Mouse (Mus musculus): ENCODE data around the gene Trim10. TPM values are rescaled to one million over a fixed set of nuclear protein-coding genes. Genes with fewer than 3 reads are reported as not detected.

The Trim10 gene
- polyA plus RNA-seq, 1 experiment, result 33.1 TPM

- Histone ChIP-seq H3K36me3 (ENCODE audit: control insufficient read depth) (peaks cover 2% of the 10 kb centered on the region), H3K4me1 (ENCODE audit: control insufficient read depth) (peaks cover 32% of the 10 kb centered on the region)
- TF ChIP-seq TAL1 (IDR thresholded peaks at IDR 0.05; ENCODE audit: low read length) (no peak), GATA1 (IDR thresholded peaks at IDR 0.05; ENCODE audit: low read length) (no peak)
These were observed 32.3 kb upstream of the Trim10 start, which contains the start of gene Trim26 for GRCm38 (mm10) chr17:36836874-36837647. Gene Trim26, plus strand, starts transcription at chr17:36837134.

GRCm38 (mm10) chr17:36839001-36839400, 30.4 kb upstream of the Trim10 start:
- H3K36me3 ChIP-seq (ENCODE audit: control insufficient read depth), result peaks cover 2% of the 10 kb centered on the region
- H3K4me3 ChIP-seq (replicated peaks), result no peak overlapping the region
- no peak for TF ChIP-seq TAL1 (IDR thresholded peaks at IDR 0.05; ENCODE audit: low read length)
- no peak for TF ChIP-seq GATA1 (IDR thresholded peaks at IDR 0.05; ENCODE audit: low read length)
- H3K9me3 ChIP-seq (ENCODE audit: control insufficient read depth, low read length), result no peaks in the 10 kb centered on the region
- H3K27me3 ChIP-seq (ENCODE audit: control insufficient read depth), result peaks cover 2% of the 10 kb centered on the region
- peaks cover 46% of the 10 kb centered on the region for H3K4me1 ChIP-seq (ENCODE audit: control insufficient read depth)

More at GRCm38 (mm10) chr17:36836874-36837647, 32.3 kb upstream of the Trim10 start, which contains the start of gene Trim26:
- H3K9me3 ChIP-seq (ENCODE audit: control insufficient read depth, low read length), result no peaks in the 10 kb centered on the region
- H3K4me3 ChIP-seq (replicated peaks), result peak within 1 kb of the TSS; percentile 84
- H3K27me3 ChIP-seq (ENCODE audit: control insufficient read depth), result peaks cover 15% of the 10 kb centered on the region

DNA sequence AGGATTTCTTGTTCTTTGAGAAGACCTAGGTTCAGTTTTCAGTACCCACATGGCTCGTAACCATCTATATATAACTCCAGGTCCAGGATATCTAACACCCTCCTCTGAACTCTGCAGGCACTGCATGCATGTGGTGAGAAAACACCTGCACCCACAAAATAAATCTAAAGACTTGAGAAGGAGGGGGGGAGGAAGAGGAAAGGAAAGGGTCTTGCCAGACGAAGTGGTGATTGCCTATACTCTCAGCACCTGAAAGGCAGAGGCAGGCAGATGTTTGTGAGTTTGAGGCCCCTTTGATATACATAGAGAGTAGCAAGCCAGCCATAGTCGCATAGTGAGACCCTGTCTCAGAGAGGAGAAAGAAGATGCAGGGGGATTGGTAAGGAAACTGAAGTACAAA, 29.4 kb upstream of the Trim10 start:
- no peak for TF ChIP-seq GATA1 (IDR thresholded peaks at IDR 0.05; ENCODE audit: low read length)
- no peak for TF ChIP-seq TAL1 (IDR thresholded peaks at IDR 0.05; ENCODE audit: low read length)
- H3K9me3 ChIP-seq (ENCODE audit: control insufficient read depth, low read length), result no peaks in the 10 kb centered on the region
- H3K27me3 ChIP-seq (ENCODE audit: control insufficient read depth), result no peaks in the 10 kb centered on the region; the same call in 1 of the 2 replicates
- H3K4me1 ChIP-seq (ENCODE audit: control insufficient read depth), result peaks cover 55% of the 10 kb centered on the region
- peaks cover 2% of the 10 kb centered on the region for H3K36me3 ChIP-seq (ENCODE audit: control insufficient read depth)
- H3K4me3 ChIP-seq (replicated peaks), result no peak overlapping the region

- no peaks in the 10 kb centered on the region for H3K27me3 ChIP-seq (ENCODE audit: control insufficient read depth)
- peaks cover 59% of the 10 kb centered on the region for H3K4me1 ChIP-seq (ENCODE audit: control insufficient read depth)
- H3K36me3 ChIP-seq (ENCODE audit: control insufficient read depth), result peaks cover 2% of the 10 kb centered on the region
- no peaks in the 10 kb centered on the region for H3K9me3 ChIP-seq (ENCODE audit: control insufficient read depth, low read length)
- H3K4me3 ChIP-seq (replicated peaks), result no peak overlapping the region
- TF ChIP-seq GATA1 (IDR thresholded peaks at IDR 0.05; ENCODE audit: low read length) (no peak), TAL1 (IDR thresholded peaks at IDR 0.05; ENCODE audit: low read length) (no peak)
These were observed 28.4 kb upstream of the Trim10 start for GRCm38 (mm10) chr17:36840961-36841445.

DNA sequence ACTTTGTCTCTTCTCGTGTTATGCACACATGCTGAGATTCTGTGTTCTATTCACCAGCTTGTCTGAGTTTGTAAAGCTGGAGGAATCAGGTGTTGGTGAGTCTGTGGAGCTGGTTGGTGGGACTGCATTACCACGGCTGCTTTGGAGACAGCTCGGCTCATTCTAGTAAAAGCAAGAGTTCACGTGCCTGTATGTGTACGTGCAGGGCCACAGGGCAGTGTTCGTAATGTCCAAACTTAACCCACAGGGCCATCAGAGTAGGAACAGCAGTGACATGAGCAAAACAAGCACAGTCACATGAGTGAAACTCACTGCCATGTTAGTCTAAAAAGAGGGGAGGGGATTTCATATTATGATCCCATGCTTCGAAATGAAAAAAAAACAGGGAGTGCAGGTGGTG, 25.7 kb upstream of the Trim10 start:
- no peak overlapping the region for H3K4me3 ChIP-seq (replicated peaks)
- H3K4me1 ChIP-seq (ENCODE audit: control insufficient read depth), result peaks cover 41% of the 10 kb centered on the region

DNA sequence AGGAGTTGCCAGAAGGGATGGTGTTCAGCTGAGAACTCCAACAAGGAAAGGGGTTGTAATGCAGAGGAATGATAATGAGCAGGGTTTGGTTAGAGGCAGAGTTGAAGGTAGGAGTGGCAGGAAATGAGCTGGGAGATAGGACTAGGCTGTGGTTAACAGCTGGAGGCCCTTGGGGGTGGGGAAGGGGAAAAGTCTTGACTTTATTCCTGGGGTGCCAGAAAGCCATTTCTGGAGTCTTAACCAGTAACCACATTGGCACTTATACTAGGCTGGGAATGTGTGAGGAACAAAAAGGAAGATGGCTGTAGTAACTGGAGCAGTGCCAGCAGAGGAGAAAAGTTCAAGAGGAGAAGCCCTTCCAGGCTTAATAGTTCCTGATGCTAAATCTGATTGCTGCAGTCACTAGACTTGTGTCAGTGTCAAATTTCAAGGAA, 25.1 kb upstream of the Trim10 start:
- peaks cover 38% of the 10 kb centered on the region for H3K4me1 ChIP-seq (ENCODE audit: control insufficient read depth)
- peaks cover 5% of the 10 kb centered on the region for H3K36me3 ChIP-seq (ENCODE audit: control insufficient read depth)
- peak overlapping the region; percentile 7 for H3K4me3 ChIP-seq (replicated peaks)
- H3K27me3 ChIP-seq (ENCODE audit: control insufficient read depth), result no peaks in the 10 kb centered on the region
- TF ChIP-seq TAL1 (IDR thresholded peaks at IDR 0.05; ENCODE audit: low read length) (no peak), GATA1 (IDR thresholded peaks at IDR 0.05; ENCODE audit: low read length) (no peak)
- H3K9me3 ChIP-seq (ENCODE audit: control insufficient read depth, low read length), result no peaks in the 10 kb centered on the region

More for the DNA sequence above, 25.7 kb upstream of the Trim10 start:
- H3K27me3 ChIP-seq (ENCODE audit: control insufficient read depth), result no peaks in the 10 kb centered on the region
- TF ChIP-seq GATA1 (IDR thresholded peaks at IDR 0.05; ENCODE audit: low read length), result no peak
- TF ChIP-seq TAL1 (IDR thresholded peaks at IDR 0.05; ENCODE audit: low read length), result no peak
- H3K36me3 ChIP-seq (ENCODE audit: control insufficient read depth), result peaks cover 5% of the 10 kb centered on the region
- H3K9me3 ChIP-seq (ENCODE audit: control insufficient read depth, low read length), result no peaks in the 10 kb centered on the region

GRCm38 (mm10) chr17:36844725-36845124, 24.6 kb upstream of the Trim10 start:
- TF ChIP-seq GATA1 (IDR thresholded peaks at IDR 0.05; ENCODE audit: low read length) (no peak), TAL1 (IDR thresholded peaks at IDR 0.05; ENCODE audit: low read length) (no peak)
- peaks cover 5% of the 10 kb centered on the region for H3K36me3 ChIP-seq (ENCODE audit: control insufficient read depth)
- H3K4me3 ChIP-seq (replicated peaks), result no peak overlapping the region
- peaks cover 38% of the 10 kb centered on the region for H3K4me1 ChIP-seq (ENCODE audit: control insufficient read depth)
- H3K9me3 ChIP-seq (ENCODE audit: control insufficient read depth, low read length), result no peaks in the 10 kb centered on the region
- no peaks in the 10 kb centered on the region for H3K27me3 ChIP-seq (ENCODE audit: control insufficient read depth)

- no peaks in the 10 kb centered on the region for H3K9me3 ChIP-seq (ENCODE audit: control insufficient read depth, low read length)
- H3K36me3 ChIP-seq (ENCODE audit: control insufficient read depth), result peaks cover 35% of the 10 kb centered on the region
- peaks cover 44% of the 10 kb centered on the region for H3K4me1 ChIP-seq (ENCODE audit: control insufficient read depth)
- no peak overlapping the region for H3K4me3 ChIP-seq (replicated peaks)
- TF ChIP-seq TAL1 (IDR thresholded peaks at IDR 0.05; ENCODE audit: low read length) (no peak), GATA1 (IDR thresholded peaks at IDR 0.05; ENCODE audit: low read length) (no peak)
- H3K27me3 ChIP-seq (ENCODE audit: control insufficient read depth), result no peaks in the 10 kb centered on the region
These were observed 20.5 kb upstream of the Trim10 start for GRCm38 (mm10) chr17:36848911-36849310.

GRCm38 (mm10) chr17:36849992-36850391, 19.4 kb upstream of the Trim10 start:
- H3K27me3 ChIP-seq (ENCODE audit: control insufficient read depth), result no peaks in the 10 kb centered on the region
- no peak overlapping the region for H3K4me3 ChIP-seq (replicated peaks)
- peaks cover 39% of the 10 kb centered on the region for H3K36me3 ChIP-seq (ENCODE audit: control insufficient read depth)
- no peaks in the 10 kb centered on the region for H3K9me3 ChIP-seq (ENCODE audit: control insufficient read depth, low read length)
- H3K4me1 ChIP-seq (ENCODE audit: control insufficient read depth), result peaks cover 33% of the 10 kb centered on the region
- TF ChIP-seq TAL1 (IDR thresholded peaks at IDR 0.05; ENCODE audit: low read length), result no peak
- TF ChIP-seq GATA1 (IDR thresholded peaks at IDR 0.05; ENCODE audit: low read length), result no peak

All from erythroblast, embryonic 14.5 days (primary cell).